Mouse (Mus musculus) heart, embryonic 11.5 days (tissue): ENCODE measurements around the gene Slc7a14. TPM values are rescaled to one million over a fixed set of nuclear protein-coding genes. Genes with fewer than 3 reads are reported as not detected.
"Not testable (repeated sequence)": the region's sequence is repeated elsewhere in the genome, so short reads cannot be mapped to it uniquely, and the experiment has no call there.

ENCODE experiments used
- ATAC-seq: fragments of 200-750 bp; cut with Nextera tagmentation; replicated peaks from 2 replicates; pipeline ENCODE4 v1.8.0; 2017; ENCODE audit warnings: moderate library complexity; ENCODE audit not compliant: insufficient number of reproducible peaks, low FRiP score, low TSS enrichment
- H3K27ac ChIP-seq: fragments of 300-500 bp; sonication (generic); 2 replicates; pipeline ENCODE4 v1.5.1; 2014; ENCODE audit warnings: mild to moderate bottlenecking, low read depth, low read length
- H3K27me3 ChIP-seq: fragments of 300-500 bp; sonication (generic); 2 replicates; pipeline ENCODE4 v1.6.1; 2014; ENCODE audit warnings: mild to moderate bottlenecking, low read length, mixed read lengths; ENCODE audit not compliant: control insufficient read depth, insufficient read depth
- H3K36me3 ChIP-seq: fragments of 300-500 bp; sonication (generic); 2 replicates; pipeline ENCODE4 v1.6.1; 2014; ENCODE audit warnings: mild to moderate bottlenecking, low read length, moderate library complexity, mixed read lengths; ENCODE audit not compliant: control insufficient read depth, insufficient read depth
- H3K4me1 ChIP-seq: fragments of 300-500 bp; sonication (generic); 2 replicates; pipeline ENCODE4 v1.6.1; 2014; ENCODE audit warnings: low read length; ENCODE audit not compliant: control insufficient read depth, insufficient read depth
- H3K4me2 ChIP-seq: fragments of 300-500 bp; sonication (generic); 2 replicates; pipeline ENCODE4 v1.6.1; 2014; ENCODE audit warnings: mild to moderate bottlenecking, moderate library complexity
- H3K4me3 ChIP-seq: fragments of 300-500 bp; sonication (generic); 2 replicates; pipeline ENCODE4 v1.5.1; 2014; ENCODE audit warnings: low read depth, low read length
- H3K9ac ChIP-seq: fragments of 300-500 bp; sonication (generic); 2 replicates; pipeline ENCODE4 v1.6.1; 2014; ENCODE audit warnings: mild to moderate bottlenecking, low read depth, low read length, moderate library complexity
- H3K9me3 ChIP-seq: fragments of 300-500 bp; sonication (generic); replicated peaks from 2 replicates; pipeline ENCODE4 v1.6.1; 2016; ENCODE audit warnings: low read length; ENCODE audit not compliant: control insufficient read depth
- WGBS: fragments of 180-500 bp; shearing (Covaris S2); extraction: QIAGEN DNeasy Blood & Tissue Kit; methylation state at CpG from one replicate; pipeline ENCODE4 v1.1.7; 2014; ENCODE audit not compliant: insufficient replicate concordance; 5-methylcytosine and 5-hydroxymethylcytosine counted together
- polyA plus RNA-seq: library from polyadenylated mRNA; unstranded; fragments of >200 nt; fragmentation: Nextera tagmentation; extraction: Ambion mirVana; gene quantifications from 2 replicates; pipeline ENCODE4 v1.2.1, GENCODE M21; 2014

Slc7a14 gene
- polyA plus RNA-seq, 1 experiment from 2014 or later, result 0.53 TPM

- Histone ChIP-seq H3K36me3 (no peaks in the 10 kb centered on the region), H3K9ac (no peak overlapping the region), H3K4me1 (no peaks in the 10 kb centered on the region), H3K27ac (no peak overlapping the region), H3K4me3 (no peak overlapping the region), H3K4me2 (peak overlapping the region; percentile 60; the same call in 1 of the 2 replicates), H3K9me3 (no peaks in the 10 kb centered on the region), H3K27me3 (peaks cover 29% of the 10 kb centered on the region)
- 4% methylated on average over 14 of the region's 14 CpGs for WGBS
- ATAC-seq, result no peak
These were observed 1.3 kb downstream of the Slc7a14 start for GRCm38 (mm10) chr3:31308906-31309305.

GRCm38 (mm10) chr3:31307936-31308335 lies 2.2 kb downstream of the Slc7a14 start:
- H3K9me3 ChIP-seq, result no peaks in the 10 kb centered on the region
- H3K4me2 ChIP-seq, result no peak overlapping the region
- H3K4me1 ChIP-seq, result no peaks in the 10 kb centered on the region
- 71% methylated on average over 6 of the region's 6 CpGs for WGBS
- H3K27me3 ChIP-seq, result peaks cover 29% of the 10 kb centered on the region
- ATAC-seq, result no peak
- no peak overlapping the region for H3K4me3 ChIP-seq
- no peaks in the 10 kb centered on the region for H3K36me3 ChIP-seq
- H3K27ac ChIP-seq, result no peak overlapping the region
- H3K9ac ChIP-seq, result no peak overlapping the region

- 65% methylated on average over 11 of the region's 11 CpGs for WGBS
- Histone ChIP-seq H3K4me3 (no peak overlapping the region), H3K36me3 (no peaks in the 10 kb centered on the region), H3K4me2 (no peak overlapping the region), H3K27ac (no peak overlapping the region), H3K9me3 (no peaks in the 10 kb centered on the region), H3K9ac (no peak overlapping the region), H3K27me3 (no peaks in the 10 kb centered on the region), H3K4me1 (no peaks in the 10 kb centered on the region)
- no peak for ATAC-seq
These were observed 18.2 kb downstream of the Slc7a14 start for GRCm38 (mm10) chr3:31291673-31292602.

GRCm38 (mm10) chr3:31287421-31287948 lies 22.7 kb downstream of the Slc7a14 start:
- Histone ChIP-seq H3K4me2 (no peak overlapping the region), H3K4me3 (no peak overlapping the region), H3K4me1 (no peaks in the 10 kb centered on the region), H3K9me3 (no peaks in the 10 kb centered on the region), H3K27me3 (no peaks in the 10 kb centered on the region), H3K36me3 (no peaks in the 10 kb centered on the region), H3K9ac (no peak overlapping the region), H3K27ac (no peak overlapping the region)
- no peak for ATAC-seq
- 65% methylated on average over 3 of the region's 3 CpGs for WGBS

- 69% methylated on average over 2 of the region's 2 CpGs for WGBS
- ATAC-seq, result no peak
- Histone ChIP-seq H3K27ac (no peak overlapping the region), H3K4me2 (no peak overlapping the region), H3K27me3 (no peaks in the 10 kb centered on the region), H3K9ac (no peak overlapping the region), H3K4me1 (no peaks in the 10 kb centered on the region), H3K9me3 (no peaks in the 10 kb centered on the region), H3K4me3 (no peak overlapping the region), H3K36me3 (no peaks in the 10 kb centered on the region)
These were observed 29.1 kb downstream of the Slc7a14 start for GRCm38 (mm10) chr3:31281116-31281515.

- 55% methylated on average over 2 of the region's 2 CpGs for WGBS
- H3K4me3 ChIP-seq, result no peak overlapping the region
- no peaks in the 10 kb centered on the region for H3K27me3 ChIP-seq
- H3K9ac ChIP-seq, result no peak overlapping the region
- no peak for ATAC-seq
- H3K27ac ChIP-seq, result no peak overlapping the region
- no peaks in the 10 kb centered on the region for H3K4me1 ChIP-seq
- H3K9me3 ChIP-seq, result no peaks in the 10 kb centered on the region
- no peaks in the 10 kb centered on the region for H3K36me3 ChIP-seq
- no peak overlapping the region for H3K4me2 ChIP-seq
These were observed 35.3 kb downstream of the Slc7a14 start for GRCm38 (mm10) chr3:31274875-31275274.

- not testable (repeated sequence) for H3K4me1 ChIP-seq, ATAC-seq, H3K27me3 ChIP-seq, H3K36me3 ChIP-seq, H3K9ac ChIP-seq, H3K4me3 ChIP-seq, H3K9me3 ChIP-seq, H3K4me2 ChIP-seq, H3K27ac ChIP-seq
These were observed 36.9 kb downstream of the Slc7a14 start for GRCm38 (mm10) chr3:31273247-31273646.

- Histone ChIP-seq H3K4me2 (no peak overlapping the region), H3K9ac (no peak overlapping the region), H3K9me3 (no peaks in the 10 kb centered on the region), H3K4me3 (no peak overlapping the region), H3K36me3 (no peaks in the 10 kb centered on the region), H3K4me1 (no peaks in the 10 kb centered on the region), H3K27me3 (no peaks in the 10 kb centered on the region), H3K27ac (no peak overlapping the region)
- no peak for ATAC-seq
- 68% methylated on average over 2 of the region's 2 CpGs for WGBS
These were observed 37.5 kb downstream of the Slc7a14 start for GRCm38 (mm10) chr3:31272635-31273034.
